Mouse (Mus musculus) lung, adult 2 months (tissue): Measurements from ENCODE around the gene Stim2. TPM values are rescaled to one million over a fixed set of nuclear protein-coding genes. Genes with fewer than 3 reads are reported as not detected.

ENCODE experiments used
- DNase-seq: peaks from one replicate; pipeline ENCODE4 v3.0.0; 2022
- H3K4me1 ChIP-seq: fragments of 200-500 bp; 2 replicates; pipeline ENCODE4 v1.6.1; 2011; ENCODE audit warnings: low read length; ENCODE audit not compliant: control insufficient read depth, insufficient read depth
- H3K4me3 ChIP-seq: fragments of 200-500 bp; replicated peaks from 2 replicates; pipeline ENCODE3; 2011; ENCODE audit warnings: low read depth, mild to moderate bottlenecking, control low read depth, low read length; ENCODE audit errors: extremely low read depth
- CTCF ChIP-seq: fragments of 200-500 bp; IDR thresholded peaks from 2 replicates; pipeline ENCODE4 v1.5.1; 2011; ENCODE audit warnings: mild to moderate bottlenecking, low read length, control low read depth; ENCODE audit not compliant: insufficient read depth
- POLR2A ChIP-seq: fragments of 200-500 bp; IDR thresholded peaks from 2 replicates; pipeline ENCODE4 v1.6.1; 2011; ENCODE audit warnings: low read depth, mild to moderate bottlenecking, control low read depth, low read length, borderline replicate concordance; ENCODE audit errors: extremely low read depth
- WGBS: fragments of 180-500 bp; shearing (Covaris S2); methylation state at CpG from one replicate; pipeline ENCODE4 v1.1.7; 2018; 5-methylcytosine and 5-hydroxymethylcytosine counted together
- polyA plus RNA-seq: library from polyadenylated mRNA; depleted of rRNA; stranded (reverse); fragments of >200 nt; gene quantifications from 2 replicates; pipeline ENCODE4 v1.2.3, GENCODE M21; 2012

The Stim2 gene
- polyA plus RNA-seq, 1 experiment, result 34.2 TPM

GRCm38 (mm10) chr5:54101960-54102359 is 103.7 kb downstream of the Stim2 start:
- 63% methylated on average over 1 of the region's 1 CpGs for WGBS
- no peak overlapping the region for H3K4me3 ChIP-seq
- H3K4me1 ChIP-seq, result peaks cover 13% of the 10 kb centered on the region
- TF ChIP-seq CTCF (no peak), POLR2A (no peak)
- DNase-seq, result no peak

DNA sequence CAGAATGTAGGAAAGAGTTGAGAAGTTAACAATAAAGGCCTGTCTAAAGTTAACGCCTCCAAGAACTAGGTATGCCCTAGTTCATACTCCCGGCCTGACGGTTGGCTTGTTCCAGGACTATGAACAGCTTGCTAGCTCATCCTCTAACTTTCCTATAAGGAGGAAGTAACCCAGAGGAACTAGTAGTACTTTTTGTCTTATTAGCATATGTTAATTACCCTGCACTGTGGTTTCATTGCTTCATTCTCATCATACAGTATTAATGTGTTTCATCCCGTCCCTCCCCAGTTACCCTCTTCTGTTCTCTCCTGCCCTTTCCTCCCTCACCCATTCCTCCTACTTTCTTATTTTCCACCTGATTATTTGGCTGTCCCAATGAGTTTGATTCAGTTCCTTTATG is 108.4 kb downstream of the Stim2 start:
- no peak overlapping the region for H3K4me3 ChIP-seq
- TF ChIP-seq POLR2A, result no peak
- no peak for TF ChIP-seq CTCF
- H3K4me1 ChIP-seq, result peaks cover 2% of the 10 kb centered on the region; the same call in 1 of the 2 replicates
- WGBS, result 84% methylated on average over 4 of the region's 4 CpGs
- no peak for DNase-seq

DNA sequence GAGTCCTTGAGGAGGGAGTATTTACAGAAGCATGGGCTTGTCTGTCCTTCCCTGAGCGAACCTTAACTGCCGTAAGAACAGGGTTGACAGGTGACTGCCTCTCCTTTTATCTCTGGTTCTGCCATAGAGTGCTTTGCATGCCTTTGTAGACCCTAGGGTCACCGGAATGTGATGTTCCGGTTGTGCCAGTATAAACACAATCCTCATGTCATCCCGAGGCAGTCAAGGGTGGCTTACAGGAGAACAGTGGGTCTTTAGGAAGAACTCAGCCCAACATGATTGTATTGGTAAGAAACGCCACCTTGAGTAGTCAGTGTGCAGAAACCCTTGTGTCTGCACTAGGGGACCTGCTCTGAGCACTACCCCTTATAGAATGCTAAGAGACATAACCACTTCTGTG is 108.8 kb downstream of the Stim2 start:
- Histone ChIP-seq H3K4me3 (no peak overlapping the region), H3K4me1 (peaks cover 2% of the 10 kb centered on the region; the same call in 1 of the 2 replicates)
- no peak for DNase-seq
- 56% methylated on average over 6 of the region's 6 CpGs for WGBS
- TF ChIP-seq CTCF, result no peak
- TF ChIP-seq POLR2A, result no peak

DNA sequence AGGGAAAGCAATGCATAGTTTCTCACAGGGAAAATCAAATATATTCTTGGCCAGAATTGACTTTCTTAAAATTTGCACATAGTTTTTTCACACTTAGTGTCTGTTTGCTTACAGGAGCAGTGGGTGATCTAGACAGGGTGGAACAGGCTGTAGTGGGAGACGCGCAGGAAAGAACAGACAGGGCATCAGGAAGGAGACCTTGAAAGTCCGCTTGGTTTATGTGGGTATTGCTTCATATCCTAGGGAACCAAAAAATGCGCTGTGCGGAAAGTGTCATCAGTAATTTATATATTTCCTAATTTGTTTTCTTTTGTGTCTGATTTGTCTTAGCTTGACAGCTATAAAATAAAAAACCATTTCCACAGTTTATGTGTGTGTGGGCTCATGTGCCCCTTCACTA is 110.8 kb downstream of the Stim2 start:
- H3K4me1 ChIP-seq, result peaks cover 2% of the 10 kb centered on the region; the same call in 1 of the 2 replicates
- DNase-seq, result no peak
- 78% methylated on average over 5 of the region's 5 CpGs for WGBS
- no peak overlapping the region for H3K4me3 ChIP-seq
- TF ChIP-seq CTCF (no peak), POLR2A (no peak)

- TF ChIP-seq POLR2A, result no peak
- no peak for TF ChIP-seq CTCF
- 87% methylated on average over 11 of the region's 11 CpGs for WGBS
- no peaks in the 10 kb centered on the region for H3K4me1 ChIP-seq
- no peak for DNase-seq
- H3K4me3 ChIP-seq, result no peak overlapping the region
Measured at GRCm38 (mm10) chr5:54110789-54111188, 112.5 kb downstream of the Stim2 start.

DNA sequence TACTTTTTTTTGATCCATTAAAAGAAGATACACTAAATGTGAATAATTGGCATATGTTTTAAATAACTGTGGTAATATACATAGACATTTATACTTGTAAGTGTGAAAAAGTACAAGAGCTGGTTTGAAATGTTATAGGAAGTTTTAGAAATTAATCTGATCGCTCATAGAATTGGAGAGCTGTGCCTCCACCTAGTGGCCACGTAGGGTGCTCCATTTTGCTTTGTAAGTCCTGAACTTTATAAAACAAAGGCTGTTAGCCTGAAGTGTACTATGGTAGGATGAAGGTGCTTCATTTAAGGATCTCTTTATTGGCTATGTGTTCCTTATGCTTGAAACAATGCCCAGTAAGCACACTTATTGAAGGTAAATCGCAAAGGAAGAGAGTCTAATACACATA is 115.0 kb downstream of the Stim2 start:
- H3K4me3 ChIP-seq, result no peak overlapping the region
- WGBS, result 27% methylated on average over 3 of the region's 3 CpGs
- no peaks in the 10 kb centered on the region for H3K4me1 ChIP-seq
- peak; percentile 51 for DNase-seq
- peak; percentile 50 for TF ChIP-seq CTCF
- TF ChIP-seq POLR2A, result no peak

DNA sequence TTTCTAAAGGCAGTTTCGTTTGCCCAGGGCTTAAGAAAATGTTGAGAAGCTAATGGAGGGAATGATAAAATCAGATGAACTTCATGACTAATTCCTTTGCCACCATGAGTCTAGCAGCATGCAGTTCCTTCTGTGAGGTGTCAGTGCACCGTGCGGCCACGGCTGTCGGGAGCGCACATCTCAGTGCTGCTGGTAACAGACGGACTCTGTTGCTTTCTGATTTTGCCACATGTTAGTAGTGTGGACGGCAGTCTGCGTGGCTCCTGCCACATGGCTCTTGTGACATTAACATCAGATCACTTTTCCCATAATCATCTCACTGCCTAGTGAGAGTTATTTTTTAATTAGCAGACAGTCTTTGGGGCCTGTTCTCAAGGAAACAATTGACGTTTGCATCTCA is 118.2 kb downstream of the Stim2 start:
- no peak for DNase-seq
- 93% methylated on average over 10 of the region's 10 CpGs for whole genome bisulfite sequencing
- no peaks in the 10 kb centered on the region for H3K4me1 ChIP-seq
- TF ChIP-seq POLR2A (no peak), CTCF (no peak)
- H3K4me3 ChIP-seq, result no peak overlapping the region

DNA sequence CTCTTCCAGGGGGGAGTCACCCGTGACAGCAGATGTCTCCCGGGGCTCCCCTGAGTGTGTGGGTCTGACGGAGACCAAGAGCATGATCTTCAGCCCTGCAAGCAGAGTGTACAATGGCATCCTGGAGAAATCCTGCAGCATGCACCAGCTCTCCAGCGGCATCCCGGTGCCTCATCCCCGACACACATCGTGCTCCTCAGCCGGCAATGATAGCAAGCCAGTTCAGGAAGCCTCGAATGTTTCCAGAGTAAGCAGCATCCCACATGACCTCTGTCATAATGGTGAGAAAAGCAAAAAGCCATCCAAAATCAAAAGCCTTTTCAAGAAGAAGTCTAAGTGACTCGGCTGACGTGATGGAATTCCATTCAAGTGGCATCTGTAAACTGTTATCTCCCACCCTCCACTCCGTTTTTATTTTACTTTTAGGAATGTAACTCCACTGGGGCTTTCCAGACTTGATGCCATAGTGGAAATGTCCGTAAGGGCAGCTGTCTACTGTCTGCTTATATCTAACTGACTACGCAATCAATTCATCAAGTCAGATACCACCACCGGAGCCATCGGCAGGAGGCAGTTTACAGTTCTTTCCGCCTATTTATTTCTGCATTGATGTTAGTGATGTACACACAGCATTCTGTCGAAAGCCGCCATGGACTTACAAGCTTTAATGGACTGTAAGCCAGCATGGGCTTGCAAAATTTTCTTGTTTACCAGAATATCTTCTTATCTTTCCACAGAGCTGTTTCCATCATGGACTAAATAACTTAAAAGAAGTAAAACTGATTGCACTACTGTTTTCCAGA is 120.3 kb downstream of the Stim2 start:
- Histone ChIP-seq H3K4me1 (no peaks in the 10 kb centered on the region), H3K4me3 (no peak overlapping the region)
- DNase-seq, result no peak
- TF ChIP-seq CTCF (no peak), POLR2A (no peak)
- 61% methylated on average over 19 of the region's 19 CpGs for WGBS

- no peak overlapping the region for H3K4me3 ChIP-seq
- no peaks in the 10 kb centered on the region for H3K4me1 ChIP-seq
- WGBS, result 77% methylated on average over 5 of the region's 5 CpGs
- TF ChIP-seq CTCF (no peak), POLR2A (no peak)
- no peak for DNase-seq
Measured at GRCm38 (mm10) chr5:54148091-54148795, 149.9 kb downstream of the Stim2 start.

GRCm38 (mm10) chr5:54154503-54155226 is 156.4 kb downstream of the Stim2 start:
- H3K4me1 ChIP-seq, result peaks cover 8% of the 10 kb centered on the region
- no peak for DNase-seq

More at GRCm38 (mm10) chr5:54154503-54155226, 156.4 kb downstream of the Stim2 start:
- WGBS, result 24% methylated on average over 13 of the region's 13 CpGs
- no peak overlapping the region for H3K4me3 ChIP-seq
- TF ChIP-seq CTCF (peak; percentile 41; the same call in 1 of the 2 replicates), POLR2A (no peak)
